Mouse (Mus musculus) lung, embryonic 14.5 days (tissue): ENCODE data around the gene Ripor2. TPM values are rescaled to one million over a fixed set of nuclear protein-coding genes. Genes with fewer than 3 reads are reported as not detected.
A peak's percentile ranks its signal among the peaks of the same experiment; 100 is the strongest.

ENCODE experiments used
- ATAC-seq: fragments of 200-750 bp; cut with Nextera tagmentation; 2 replicates; pipeline ENCODE4 v1.8.0; 2017; ENCODE audit warnings: mild to moderate bottlenecking, moderate TSS enrichment, moderate library complexity; ENCODE audit not compliant: insufficient read depth
- DNase-seq: peaks from one replicate; pipeline ENCODE4 v3.0.0-alpha.2; 2015
- H3K27ac ChIP-seq: fragments of 300-500 bp; sonication (generic); 2 replicates; pipeline ENCODE4 v1.5.1; 2014; ENCODE audit warnings: low read depth, mild to moderate bottlenecking, moderate library complexity
- H3K27me3 ChIP-seq: fragments of 300-500 bp; sonication (generic); 2 replicates; pipeline ENCODE4 v1.6.1; 2014; ENCODE audit warnings: low read length, control low read depth; ENCODE audit not compliant: insufficient read depth
- H3K36me3 ChIP-seq: fragments of 300-500 bp; sonication (generic); 2 replicates; pipeline ENCODE4 v1.6.1; 2014; ENCODE audit warnings: control low read depth; ENCODE audit not compliant: insufficient read depth
- H3K4me1 ChIP-seq: fragments of 300-500 bp; sonication (generic); 2 replicates; pipeline ENCODE4 v1.6.1; 2014; ENCODE audit warnings: antibody characterized with exemption, control low read depth; ENCODE audit not compliant: insufficient read depth
- H3K4me2 ChIP-seq: fragments of 300-500 bp; sonication (generic); 2 replicates; pipeline ENCODE4 v1.6.1; 2014; ENCODE audit warnings: mild to moderate bottlenecking
- H3K4me3 ChIP-seq: fragments of 300-500 bp; sonication (generic); 2 replicates; pipeline ENCODE4 v1.5.1; 2014; ENCODE audit warnings: low read depth, low read length
- H3K9ac ChIP-seq: fragments of 300-500 bp; sonication (generic); 2 replicates; pipeline ENCODE4 v1.6.1; 2014
- H3K9me3 ChIP-seq: fragments of 300-500 bp; sonication (generic); 2 replicates; pipeline ENCODE4 v1.6.1; 2016; ENCODE audit warnings: low read depth, low read length, control low read depth
- CTCF ChIP-seq: IDR thresholded peaks from 2 replicates; pipeline ENCODE4 v1.5.1; 2016; ENCODE audit warnings: antibody characterized with exemption, low read depth
- WGBS: fragments of 180-500 bp; shearing (Covaris S2); extraction: QIAGEN DNeasy Blood & Tissue Kit; methylation state at CpG from one replicate; pipeline ENCODE4 v1.1.7; 2014; 5-methylcytosine and 5-hydroxymethylcytosine counted together
- polyA plus RNA-seq: library from polyadenylated mRNA; unstranded; fragments of >200 nt; fragmentation: Nextera tagmentation; extraction: Ambion mirVana; gene quantifications from 2 replicates; pipeline ENCODE4 v1.2.1, GENCODE M21; 2014

The Ripor2 gene
- polyA plus RNA-seq, 1 experiment from 2014 or later: 5.6 TPM

- no peak overlapping the region for H3K9ac ChIP-seq
- WGBS: 56% methylated on average over 8 of the region's 8 CpGs
- no peaks in the 10 kb centered on the region for H3K9me3 ChIP-seq
These were observed 141.9 kb downstream of the Ripor2 start for GRCm38 (mm10) chr13:24723699-24724394.

GRCm38 (mm10) chr13:24724395-24724759 is 142.4 kb downstream of the Ripor2 start:
- WGBS: 60% methylated on average over 4 of the region's 4 CpGs
- DNase-seq (no peak), ATAC-seq (no peak)
- H3K27me3 ChIP-seq: no peaks in the 10 kb centered on the region
- H3K4me2 ChIP-seq: no peak overlapping the region
- H3K36me3 ChIP-seq: no peaks in the 10 kb centered on the region
- H3K9me3 ChIP-seq: no peaks in the 10 kb centered on the region
- no peak overlapping the region for H3K9ac ChIP-seq
- no peaks in the 10 kb centered on the region for H3K4me1 ChIP-seq
- no peak overlapping the region for H3K27ac ChIP-seq
- no peak for TF ChIP-seq CTCF
- no peak overlapping the region for H3K4me3 ChIP-seq

More at GRCm38 (mm10) chr13:24723699-24724394, 141.9 kb downstream of the Ripor2 start:
- no peaks in the 10 kb centered on the region for H3K36me3 ChIP-seq
- ATAC-seq (no peak), DNase-seq (no peak)
- H3K27ac ChIP-seq: no peak overlapping the region
- H3K4me3 ChIP-seq: no peak overlapping the region
- TF ChIP-seq CTCF: no peak
- no peak overlapping the region for H3K4me2 ChIP-seq
- H3K27me3 ChIP-seq: no peaks in the 10 kb centered on the region
- no peaks in the 10 kb centered on the region for H3K4me1 ChIP-seq

GRCm38 (mm10) chr13:24729128-24729527 is 147.1 kb downstream of the Ripor2 start:
- no peak overlapping the region for H3K27ac ChIP-seq
- no peak overlapping the region for H3K4me3 ChIP-seq
- no peak overlapping the region for H3K4me2 ChIP-seq
- DNase-seq: no peak
- H3K27me3 ChIP-seq: no peaks in the 10 kb centered on the region
- H3K4me1 ChIP-seq: no peaks in the 10 kb centered on the region
- H3K9ac ChIP-seq: no peak overlapping the region
- 90% methylated on average over 5 of the region's 5 CpGs for WGBS
- H3K36me3 ChIP-seq: no peaks in the 10 kb centered on the region
- H3K9me3 ChIP-seq: no peaks in the 10 kb centered on the region
- TF ChIP-seq CTCF: no peak
- ATAC-seq: no peak

GRCm38 (mm10) chr13:24734502-24734901 is 152.5 kb downstream of the Ripor2 start:
- WGBS: 84% methylated on average over 5 of the region's 5 CpGs
- DNase-seq (no peak), ATAC-seq (no peak)
- Histone ChIP-seq H3K4me1 (no peaks in the 10 kb centered on the region), H3K27me3 (no peaks in the 10 kb centered on the region), H3K4me2 (no peak overlapping the region), H3K9me3 (no peaks in the 10 kb centered on the region), H3K36me3 (no peaks in the 10 kb centered on the region), H3K9ac (no peak overlapping the region), H3K4me3 (no peak overlapping the region), H3K27ac (no peak overlapping the region)
- TF ChIP-seq CTCF: no peak

- no peak overlapping the region for H3K4me2 ChIP-seq
- no peaks in the 10 kb centered on the region for H3K27me3 ChIP-seq
- H3K4me3 ChIP-seq: no peak overlapping the region
- WGBS: 46% methylated on average over 6 of the region's 6 CpGs
- H3K4me1 ChIP-seq: no peaks in the 10 kb centered on the region
- no peak overlapping the region for H3K27ac ChIP-seq
- ATAC-seq: 0 out of 2 replicates have a peak, but pooled peaks have one; percentile 21
- H3K9me3 ChIP-seq: no peaks in the 10 kb centered on the region
- H3K9ac ChIP-seq: no peak overlapping the region
- no peak for TF ChIP-seq CTCF
- no peak for DNase-seq
- H3K36me3 ChIP-seq: no peaks in the 10 kb centered on the region
These were observed 153.7 kb downstream of the Ripor2 start for GRCm38 (mm10) chr13:24735608-24736131.

GRCm38 (mm10) chr13:24741028-24741427 is 159.0 kb downstream of the Ripor2 start, which contains the start of gene Armh2:
Gene Armh2 (plus strand): TSS chr13:24741232.
- Histone ChIP-seq H3K4me1 (no peaks in the 10 kb centered on the region), H3K4me2 (no peak within 1 kb of the TSS), H3K36me3 (0 out of 2 replicates have a peak, but pooled peaks cover 3% of the 10 kb centered on the region), H3K4me3 (no peak within 1 kb of the TSS), H3K27ac (no peak within 1 kb of the TSS), H3K27me3 (no peaks in the 10 kb centered on the region), H3K9me3 (no peaks in the 10 kb centered on the region), H3K9ac (no peak within 1 kb of the TSS)
- no peak for ATAC-seq
- DNase-seq: no peak
- WGBS: 86% methylated on average over 10 of the region's 10 CpGs
- TF ChIP-seq CTCF: no peak

GRCm38 (mm10) chr13:24747823-24748222 is 165.8 kb downstream of the Ripor2 start:
- no peaks in the 10 kb centered on the region for H3K27me3 ChIP-seq
- 64% methylated on average over 3 of the region's 3 CpGs for WGBS
- H3K9ac ChIP-seq: no peak overlapping the region
- no peak for TF ChIP-seq CTCF
- H3K4me2 ChIP-seq: no peak overlapping the region
- no peak for ATAC-seq
- no peak overlapping the region for H3K27ac ChIP-seq
- H3K36me3 ChIP-seq: peaks cover 36% of the 10 kb centered on the region
- H3K4me1 ChIP-seq: no peaks in the 10 kb centered on the region
- peak; percentile 17 for DNase-seq
- H3K9me3 ChIP-seq: no peaks in the 10 kb centered on the region
- H3K4me3 ChIP-seq: no peak overlapping the region
